Mouse (Mus musculus): Measurements from ENCODE around the gene Adcy1. TPM values are rescaled to one million over a fixed set of nuclear protein-coding genes. Genes with fewer than 3 reads are reported as not detected.

The Adcy1 gene
- polyA plus RNA-seq, 1 experiment = 0.02 TPM

- TF ChIP-seq FOSL1 (IDR thresholded peaks at IDR 0.05; ENCODE audit: insufficient read depth, low read length, poor library complexity, severe bottlenecking) (no peak), CTCF (IDR thresholded peaks at IDR 0.05; ENCODE audit: control insufficient read depth, insufficient read depth, insufficient read length) (no peak), MYOD1 (IDR thresholded peaks at IDR 0.05; ENCODE audit: control insufficient read depth, insufficient read length, low read depth) (no peak), MYOG (IDR thresholded peaks at IDR 0.05; ENCODE audit: control insufficient read depth, extremely low read depth, insufficient read length) (no peak)
- no peaks in the 10 kb centered on the region for H3K79me3 ChIP-seq (ENCODE audit: low read depth)
Observed at GRCm38 (mm10) chr11:7129319-7130051, 66.2 kb downstream of the Adcy1 start.

GRCm38 (mm10) chr11:7132736-7133387 lies 69.6 kb downstream of the Adcy1 start:
- no peak overlapping the region for H3ac ChIP-seq (ENCODE audit: control insufficient read depth, insufficient read length, low read depth)
- no peak overlapping the region for H3K4me3 ChIP-seq (ENCODE audit: insufficient read depth, poor library complexity, severe bottlenecking)
- H3K79me3 ChIP-seq (ENCODE audit: low read depth) = no peaks in the 10 kb centered on the region
- no peaks in the 10 kb centered on the region for H3K36me3 ChIP-seq (ENCODE audit: control insufficient read depth, insufficient read depth)
- no peak for TF ChIP-seq FOSL1 (IDR thresholded peaks at IDR 0.05; ENCODE audit: insufficient read depth, low read length, poor library complexity, severe bottlenecking)
- no peak for TF ChIP-seq USF1 (IDR thresholded peaks at IDR 0.05; ENCODE audit: low read depth)
- TF ChIP-seq MYOG (IDR thresholded peaks at IDR 0.05; ENCODE audit: control insufficient read depth, extremely low read depth, insufficient read length) = no peak
- TF ChIP-seq CTCF (IDR thresholded peaks at IDR 0.05; ENCODE audit: control insufficient read depth, insufficient read depth, insufficient read length) = no peak
- TF ChIP-seq CEBPB (IDR thresholded peaks at IDR 0.05; ENCODE audit: low read depth) = no peak
- no peaks in the 10 kb centered on the region for H3K27me3 ChIP-seq (ENCODE audit: control insufficient read depth, insufficient read depth, insufficient read length)
- H3K79me2 ChIP-seq (ENCODE audit: control insufficient read depth, insufficient read depth) = no peaks in the 10 kb centered on the region

More at GRCm38 (mm10) chr11:7129319-7130051, 66.2 kb downstream of the Adcy1 start:
- no peak overlapping the region for H3ac ChIP-seq (ENCODE audit: control insufficient read depth, insufficient read length, low read depth)
- H3K36me3 ChIP-seq (ENCODE audit: control insufficient read depth, insufficient read depth) = no peaks in the 10 kb centered on the region
- H3K4me3 ChIP-seq (ENCODE audit: insufficient read depth, poor library complexity, severe bottlenecking) = no peak overlapping the region
- no peaks in the 10 kb centered on the region for H3K79me2 ChIP-seq (ENCODE audit: control insufficient read depth, insufficient read depth)
- H3K27me3 ChIP-seq (ENCODE audit: control insufficient read depth, insufficient read depth, insufficient read length) = no peaks in the 10 kb centered on the region

GRCm38 (mm10) chr11:7133736-7134135 lies 70.4 kb downstream of the Adcy1 start:
- Histone ChIP-seq H3K4me3 (ENCODE audit: insufficient read depth, poor library complexity, severe bottlenecking) (no peak overlapping the region), H3K79me3 (ENCODE audit: low read depth) (no peaks in the 10 kb centered on the region), H3K27me3 (ENCODE audit: control insufficient read depth, insufficient read depth, insufficient read length) (no peaks in the 10 kb centered on the region), H3ac (ENCODE audit: control insufficient read depth, insufficient read length, low read depth) (no peak overlapping the region), H3K79me2 (ENCODE audit: control insufficient read depth, insufficient read depth) (no peaks in the 10 kb centered on the region), H3K36me3 (ENCODE audit: control insufficient read depth, insufficient read depth) (no peaks in the 10 kb centered on the region)
- TF ChIP-seq MYOD1 (IDR thresholded peaks at IDR 0.05; ENCODE audit: control insufficient read depth, insufficient read length, low read depth) (no peak), FOSL1 (IDR thresholded peaks at IDR 0.05; ENCODE audit: insufficient read depth, low read length, poor library complexity, severe bottlenecking) (no peak), USF1 (IDR thresholded peaks at IDR 0.05; ENCODE audit: low read depth) (no peak), CEBPB (IDR thresholded peaks at IDR 0.05; ENCODE audit: low read depth) (no peak), CTCF (IDR thresholded peaks at IDR 0.05; ENCODE audit: control insufficient read depth, insufficient read depth, insufficient read length) (no peak), MYOG (IDR thresholded peaks at IDR 0.05; ENCODE audit: control insufficient read depth, extremely low read depth, insufficient read length) (no peak), MAX (IDR thresholded peaks at IDR 0.05) (no peak)

- no peak overlapping the region for H3ac ChIP-seq (ENCODE audit: control insufficient read depth, insufficient read length, low read depth)
- no peaks in the 10 kb centered on the region for H3K79me3 ChIP-seq (ENCODE audit: low read depth)
- no peak for TF ChIP-seq USF1 (IDR thresholded peaks at IDR 0.05; ENCODE audit: low read depth)
- no peak for TF ChIP-seq FOSL1 (IDR thresholded peaks at IDR 0.05; ENCODE audit: insufficient read depth, low read length, poor library complexity, severe bottlenecking)
- H3K4me3 ChIP-seq (ENCODE audit: insufficient read depth, poor library complexity, severe bottlenecking) = no peak overlapping the region
- no peaks in the 10 kb centered on the region for H3K27me3 ChIP-seq (ENCODE audit: control insufficient read depth, insufficient read depth, insufficient read length)
- no peaks in the 10 kb centered on the region for H3K79me2 ChIP-seq (ENCODE audit: control insufficient read depth, insufficient read depth)
- H3K36me3 ChIP-seq (ENCODE audit: control insufficient read depth, insufficient read depth) = no peaks in the 10 kb centered on the region
Observed at GRCm38 (mm10) chr11:7134319-7134718, 71.0 kb downstream of the Adcy1 start.

- H3ac ChIP-seq (ENCODE audit: control insufficient read depth, insufficient read length, low read depth) = no peak overlapping the region
- H3K4me3 ChIP-seq (ENCODE audit: insufficient read depth, poor library complexity, severe bottlenecking) = no peak overlapping the region
- no peaks in the 10 kb centered on the region for H3K79me2 ChIP-seq (ENCODE audit: control insufficient read depth, insufficient read depth)
- no peak for TF ChIP-seq FOSL1 (IDR thresholded peaks at IDR 0.05; ENCODE audit: insufficient read depth, low read length, poor library complexity, severe bottlenecking)
- H3K27me3 ChIP-seq (ENCODE audit: control insufficient read depth, insufficient read depth, insufficient read length) = no peaks in the 10 kb centered on the region
- no peaks in the 10 kb centered on the region for H3K36me3 ChIP-seq (ENCODE audit: control insufficient read depth, insufficient read depth)
- H3K79me3 ChIP-seq (ENCODE audit: low read depth) = no peaks in the 10 kb centered on the region
Observed at GRCm38 (mm10) chr11:7135301-7135700, 72.0 kb downstream of the Adcy1 start.

- H3K27me3 ChIP-seq (ENCODE audit: control insufficient read depth, insufficient read depth, insufficient read length) = no peaks in the 10 kb centered on the region
- H3K36me3 ChIP-seq (ENCODE audit: control insufficient read depth, insufficient read depth) = no peaks in the 10 kb centered on the region
- H3K79me3 ChIP-seq (ENCODE audit: low read depth) = no peaks in the 10 kb centered on the region
- no peak overlapping the region for H3K4me3 ChIP-seq (ENCODE audit: insufficient read depth, poor library complexity, severe bottlenecking)
- no peak overlapping the region for H3ac ChIP-seq (ENCODE audit: control insufficient read depth, insufficient read length, low read depth)
- no peaks in the 10 kb centered on the region for H3K79me2 ChIP-seq (ENCODE audit: control insufficient read depth, insufficient read depth)
- TF ChIP-seq FOSL1 (IDR thresholded peaks at IDR 0.05; ENCODE audit: insufficient read depth, low read length, poor library complexity, severe bottlenecking) (no peak), CEBPB (IDR thresholded peaks at IDR 0.05; ENCODE audit: low read depth) (no peak), MAX (IDR thresholded peaks at IDR 0.05) (no peak), MYOG (IDR thresholded peaks at IDR 0.05; ENCODE audit: control insufficient read depth, extremely low read depth, insufficient read length) (no peak), USF1 (IDR thresholded peaks at IDR 0.05; ENCODE audit: low read depth) (no peak), CTCF (IDR thresholded peaks at IDR 0.05; ENCODE audit: control insufficient read depth, insufficient read depth, insufficient read length) (no peak), MYOD1 (IDR thresholded peaks at IDR 0.05; ENCODE audit: control insufficient read depth, insufficient read length, low read depth) (no peak)
Observed at GRCm38 (mm10) chr11:7135763-7136162, 72.5 kb downstream of the Adcy1 start.
